Mouse (Mus musculus): ENCODE data around the gene Hydin.

The Hydin gene

GRCm38 (mm10) chr8:110479401-110479800 is 212.6 kb downstream of the Hydin start:
- ChIA-PET POLR2A (interaction anchor here in 3 of 4 experiments (0.5 to 2.5 kb wide), 8 partner anchors 10 to 69 kb away, joined by 3 to 18 read pairs (median 4); no protein-coding TSS in a partner anchor), CTCF (interaction anchor here (0.6 to 2.1 kb wide), 17 partner anchors 9 to 532 kb away, joined by 3 to 13 read pairs (median 4); partner anchors contain the start of genes Calb2 (in 2 of the 4) and Marveld3 (in 1 of the 4))

DNA sequence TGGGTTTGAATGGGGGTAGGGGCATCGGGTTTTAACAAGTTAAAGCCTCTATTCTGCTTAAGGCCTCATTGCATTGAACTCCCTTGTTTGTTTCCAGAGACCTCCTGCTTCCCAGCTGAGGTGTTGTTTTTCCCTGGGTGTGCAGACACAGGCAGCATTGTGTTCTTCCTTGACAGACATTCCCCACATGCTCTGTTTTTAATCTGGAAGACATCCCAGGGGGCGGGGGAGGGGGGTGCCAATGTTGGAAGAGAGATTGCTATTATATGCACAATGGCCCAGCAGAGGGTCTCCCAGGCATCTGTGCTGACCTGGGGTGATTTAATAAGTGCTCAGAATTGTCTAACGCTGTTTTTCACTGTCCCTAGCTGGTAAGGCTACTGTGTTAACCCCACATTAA is 215.5 kb downstream of the Hydin start:
- CTCF ChIA-PET, result interaction anchor here in 1 of 4 experiments (0.6 kb wide), 1 partner anchor 101 kb away, joined by 3 read pairs; no protein-coding TSS in a partner anchor
- POLR2A ChIA-PET, result interaction anchor here in 1 of 4 experiments (1.2 kb wide), 1 partner anchor 36 kb away, joined by 3 read pairs; no protein-coding TSS in a partner anchor

- ChIA-PET POLR2A (interaction anchor here in 3 of 4 experiments (0.5 to 6.3 kb wide), 19 partner anchors 12 to 241 kb away, joined by 3 to 56 read pairs (median 4); partner anchors contain the start of gene Vac14 (in 1 of the 3)), CTCF (interaction anchor here in 3 of 4 experiments (0.5 to 3.0 kb wide), 12 partner anchors 12 to 354 kb away, joined by 3 to 11 read pairs (median 4); partner anchors contain the start of gene Calb2 (in 1 of the 3))
These were observed 218.5 kb downstream of the Hydin start for GRCm38 (mm10) chr8:110485234-110485633.

- CTCF ChIA-PET, result interaction anchor here (0.5 to 3.0 kb wide), 16 partner anchors 11 to 355 kb away, joined by 3 to 11 read pairs (median 4); partner anchors contain the start of gene Calb2 (in 1 of the 4)
- POLR2A ChIA-PET, result interaction anchor here in 3 of 4 experiments (0.5 to 6.3 kb wide), 25 partner anchors 11 to 359 kb away, joined by 3 to 56 read pairs (median 4); partner anchors contain the start of genes Calb2 (in 1 of the 3) and Vac14 (in 1 of the 3)
These were observed 219.2 kb downstream of the Hydin start for GRCm38 (mm10) chr8:110486020-110486419.

DNA sequence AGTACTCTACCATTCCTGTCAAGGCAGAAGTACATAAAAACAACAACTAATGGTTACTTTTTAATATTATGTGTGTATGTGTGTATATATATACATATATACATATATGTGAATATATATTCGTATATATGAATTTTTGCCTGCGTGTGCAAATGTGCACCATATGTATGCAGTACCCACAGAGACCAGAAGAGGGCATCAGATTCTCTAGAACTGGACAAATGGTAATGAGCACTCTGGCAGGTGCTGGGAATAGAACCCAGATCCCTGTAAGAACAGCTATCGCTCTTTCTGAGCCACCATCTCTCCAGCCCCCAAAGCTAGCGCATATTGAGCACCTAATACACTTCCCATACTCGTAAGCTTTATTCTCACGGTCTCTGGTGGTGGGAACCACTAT is 220.9 kb downstream of the Hydin start:
- POLR2A ChIA-PET, result interaction anchor here in 3 of 4 experiments (0.7 to 6.3 kb wide), 5 partner anchors 34 to 237 kb away, joined by 3 to 56 read pairs (median 5); no protein-coding TSS in a partner anchor
- CTCF ChIA-PET, result interaction anchor here (0.6 to 3.0 kb wide), 20 partner anchors 9 to 690 kb away, joined by 3 to 13 read pairs (median 4); partner anchors contain the start of gene Calb2 (in 1 of the 4)

DNA sequence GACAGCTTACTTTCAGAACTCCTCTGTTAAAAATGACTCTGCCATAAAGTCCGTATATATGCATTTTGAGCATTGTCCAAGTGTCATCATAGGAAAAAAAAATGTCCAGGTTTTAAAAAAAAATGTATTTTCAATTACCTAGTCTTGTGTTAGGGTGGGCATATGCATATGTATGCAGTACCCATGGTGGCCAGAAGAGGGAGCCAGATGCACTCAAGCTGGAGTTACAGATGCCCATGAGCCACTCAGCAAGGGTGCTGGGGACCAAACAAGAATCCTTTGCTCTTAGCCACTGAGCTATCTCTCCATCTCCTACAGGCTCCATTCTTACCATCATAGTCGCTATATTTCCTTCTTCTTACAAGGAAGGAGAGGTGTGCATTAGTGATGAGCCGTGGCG is 222.6 kb downstream of the Hydin start:
- ChIA-PET POLR2A (interaction anchor here in 3 of 4 experiments (0.6 to 6.3 kb wide), 13 partner anchors 10 to 386 kb away, joined by 3 to 56 read pairs (median 3); no protein-coding TSS in a partner anchor), CTCF (interaction anchor here (0.6 to 2.6 kb wide), 28 partner anchors 8 to 238 kb away, joined by 3 to 19 read pairs (median 4); partner anchors contain the start of gene Vac14 (in 1 of the 4))

DNA sequence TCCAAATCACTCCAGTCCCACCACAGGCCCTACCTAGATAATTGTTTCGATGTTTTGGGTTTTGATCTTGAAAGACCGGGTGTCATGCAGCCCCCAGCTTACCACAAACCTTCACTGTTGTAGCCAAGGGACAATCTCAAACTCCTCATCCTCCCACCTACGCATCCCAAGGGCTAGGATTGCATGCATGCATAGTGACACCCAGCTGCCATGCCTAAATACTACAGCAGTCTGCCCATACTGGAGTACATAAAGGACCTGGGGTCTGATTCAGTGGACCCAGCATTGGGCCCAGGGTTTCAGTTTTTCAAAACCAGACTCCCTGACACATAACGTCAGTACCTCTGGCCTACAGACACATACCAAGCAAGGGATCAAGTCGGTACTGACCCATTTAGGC is 224.3 kb downstream of the Hydin start:
- ChIA-PET POLR2A (interaction anchor here (0.6 to 2.3 kb wide), 8 partner anchors 9 to 1552 kb away, joined by 3 to 10 read pairs (median 4); no protein-coding TSS in a partner anchor), CTCF (interaction anchor here in 1 of 4 experiments (1.8 kb wide), 1 partner anchor 235 kb away, joined by 5 read pairs; no protein-coding TSS in a partner anchor)

- CTCF ChIA-PET, result no interaction called here
- POLR2A ChIA-PET, result interaction anchor here in 1 of 4 experiments (3.5 kb wide), 1 partner anchor 26 kb away, joined by 21 read pairs; no protein-coding TSS in a partner anchor
These were observed 229.5 kb downstream of the Hydin start for GRCm38 (mm10) chr8:110496286-110496685.

DNA sequence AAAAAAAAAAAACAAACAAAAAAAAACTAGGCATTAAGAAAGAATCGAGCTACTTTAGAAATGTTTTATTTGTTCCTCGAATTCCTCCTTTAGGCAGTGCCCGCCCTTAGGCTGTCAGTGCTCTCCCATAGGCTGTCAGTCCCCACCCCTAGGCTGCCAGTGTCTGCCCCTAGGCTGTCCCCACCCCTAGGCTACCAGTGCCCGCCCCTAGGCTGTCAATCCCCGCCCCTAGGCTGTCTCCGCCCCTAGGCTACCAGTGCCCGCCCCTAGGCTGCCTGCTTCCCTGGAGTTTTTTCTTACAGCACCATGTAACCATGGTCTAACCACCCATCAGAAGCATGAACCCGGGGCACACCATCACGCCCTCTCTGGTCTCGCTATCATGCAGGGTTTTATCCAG is 233.5 kb downstream of the Hydin start:
- POLR2A ChIA-PET, result interaction anchor here (0.6 to 4.4 kb wide), 21 partner anchors 10 to 709 kb away, joined by 3 to 93 read pairs (median 3); partner anchors contain the start of gene Vac14 (in 2 of the 4)
- CTCF ChIA-PET, result interaction anchor here in 2 of 4 experiments (0.7 to 2.0 kb wide), 3 partner anchors 11 to 498 kb away, joined by 3 to 6 read pairs (median 3); no protein-coding TSS in a partner anchor

- POLR2A ChIA-PET, result interaction anchor here (0.6 to 4.4 kb wide), 20 partner anchors 10 to 710 kb away, joined by 3 to 93 read pairs (median 4); partner anchors contain the start of gene Vac14 (in 1 of the 4)
- CTCF ChIA-PET, result interaction anchor here (0.7 to 2.0 kb wide), 6 partner anchors 11 to 497 kb away, joined by 3 to 7 read pairs (median 4); no protein-coding TSS in a partner anchor
These were observed 233.9 kb downstream of the Hydin start for GRCm38 (mm10) chr8:110500661-110501060.

- CTCF ChIA-PET, result interaction anchor here in 3 of 4 experiments (0.7 to 2.0 kb wide), 4 partner anchors 12 to 282 kb away, joined by 4 to 7 read pairs (median 5); no protein-coding TSS in a partner anchor
- POLR2A ChIA-PET, result interaction anchor here in 3 of 4 experiments (0.6 to 4.4 kb wide), 10 partner anchors 9 to 665 kb away, joined by 3 to 93 read pairs (median 5); no protein-coding TSS in a partner anchor
These were observed 234.6 kb downstream of the Hydin start for GRCm38 (mm10) chr8:110501330-110501729.

GRCm38 (mm10) chr8:110502880-110503279 is 236.1 kb downstream of the Hydin start:
- ChIA-PET POLR2A (interaction anchor here in 3 of 4 experiments (0.8 to 4.4 kb wide), 11 partner anchors 9 to 157 kb away, joined by 3 to 93 read pairs (median 6); partner anchors contain the start of gene Vac14 (in 1 of the 3)), CTCF (interaction anchor here in 2 of 4 experiments (0.6 to 0.7 kb wide), 2 partner anchors 48 to 556 kb away, joined by 3 to 4 read pairs; no protein-coding TSS in a partner anchor)

GRCm38 (mm10) chr8:110508766-110509165 is 242.0 kb downstream of the Hydin start:
- POLR2A ChIA-PET, result interaction anchor here in 3 of 4 experiments (1.1 to 10.2 kb wide), 7 partner anchors 9 to 110 kb away, joined by 3 to 170 read pairs (median 20); partner anchors contain the start of gene Vac14 (in 1 of the 3)
- CTCF ChIA-PET, result interaction anchor here in 3 of 4 experiments (0.6 to 0.9 kb wide), 3 partner anchors 19 to 42 kb away, joined by 3 read pairs; no protein-coding TSS in a partner anchor

DNA sequence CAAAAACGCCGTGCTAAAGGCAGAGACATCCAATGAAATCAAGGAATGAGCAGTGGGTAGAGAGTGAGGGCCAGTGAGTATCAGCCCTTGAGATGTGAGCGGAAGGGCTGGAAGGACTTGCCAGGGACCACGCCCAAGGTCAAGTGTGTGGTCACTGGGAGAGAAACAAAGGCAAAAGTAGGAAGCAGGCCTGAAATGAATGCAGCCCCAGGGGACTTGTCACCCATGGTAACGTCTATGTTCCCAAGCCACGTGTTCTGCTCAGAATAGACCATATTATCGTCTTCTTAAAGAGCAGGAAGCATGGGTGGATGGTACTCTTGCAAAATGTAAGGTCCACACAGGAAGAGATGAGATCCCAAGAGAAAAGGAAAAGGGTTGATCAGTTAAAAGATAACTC is 253.0 kb downstream of the Hydin start:
- ChIA-PET CTCF (interaction anchor here in 1 of 4 experiments (0.6 kb wide), 1 partner anchor 11 kb away, joined by 4 read pairs; no protein-coding TSS in a partner anchor), POLR2A (interaction anchor here in 2 of 4 experiments (1.3 to 11.2 kb wide), 14 partner anchors 9 to 207 kb away, joined by 3 to 170 read pairs (median 34); no protein-coding TSS in a partner anchor)

GRCm38 (mm10) chr8:110521851-110522250 is 255.1 kb downstream of the Hydin start:
- ChIA-PET CTCF (interaction anchor here in 2 of 4 experiments (0.6 to 1.3 kb wide), 3 partner anchors 83 to 847 kb away, joined by 3 to 29 read pairs (median 3); no protein-coding TSS in a partner anchor), POLR2A (interaction anchor here in 3 of 4 experiments (0.6 to 11.2 kb wide), 72 partner anchors 9 to 778 kb away, joined by 3 to 170 read pairs (median 7); partner anchors contain the start of genes St3gal2 (in 2 of the 3), Vac14 (in 2 of the 3), Calb2 (in 1 of the 3) and Cog4 (in 1 of the 3))

GRCm38 (mm10) chr8:110522495-110522894 is 255.7 kb downstream of the Hydin start:
- POLR2A ChIA-PET, result interaction anchor here (0.5 to 11.2 kb wide), 105 partner anchors 9 to 1126 kb away, joined by 3 to 170 read pairs (median 4); partner anchors contain the start of genes Vac14 (in 3 of the 4), Cog4 (in 2 of the 4), Sf3b3 (in 2 of the 4) and St3gal2 (in 2 of the 4)
- CTCF ChIA-PET, result interaction anchor here (0.6 to 1.8 kb wide), 10 partner anchors 11 to 846 kb away, joined by 3 to 29 read pairs (median 3); partner anchors contain the start of gene Calb2 (in 1 of the 4)

DNA sequence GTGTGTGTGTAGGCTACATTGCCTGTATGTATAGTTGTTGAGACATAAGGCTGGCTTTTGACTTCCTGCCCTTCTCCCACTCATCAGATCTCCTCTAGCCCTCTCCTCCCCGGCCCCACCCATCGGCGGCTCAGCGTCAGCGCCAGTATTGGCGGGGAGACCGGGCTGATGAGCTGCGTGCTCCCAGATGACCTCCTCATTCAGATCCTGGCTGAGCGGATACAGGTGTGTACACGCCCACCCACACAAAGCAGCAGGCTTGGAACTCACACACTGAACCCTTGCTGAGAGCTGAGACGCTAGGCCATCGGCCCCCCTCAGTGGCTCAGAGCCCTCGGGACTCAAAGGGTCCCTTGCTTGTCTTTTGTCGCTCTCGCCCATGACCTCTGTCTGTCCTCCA is 256.2 kb downstream of the Hydin start:
- ChIA-PET POLR2A (interaction anchor here (0.5 to 11.2 kb wide), 104 partner anchors 8 to 1126 kb away, joined by 3 to 170 read pairs (median 4); partner anchors contain the start of genes Vac14 (in 3 of the 4), Cog4 (in 2 of the 4), Sf3b3 (in 2 of the 4) and St3gal2 (in 2 of the 4)), CTCF (interaction anchor here in 3 of 4 experiments (0.6 to 1.8 kb wide), 8 partner anchors 11 to 512 kb away, joined by 3 to 7 read pairs (median 3); partner anchors contain the start of gene Calb2 (in 1 of the 3))

Data from embryonic stem cell, embryonic (primary cell).